Mouse (Mus musculus) embryonic facial prominence, embryonic 14.5 days (tissue): Measurements from ENCODE around the gene Ccdc9b. TPM values are rescaled to one million over a fixed set of nuclear protein-coding genes. Genes with fewer than 3 reads are reported as not detected.

ENCODE experiments used
- ATAC-seq: fragments of 200-750 bp; cut with Nextera tagmentation; 2 replicates; pipeline ENCODE4 v1.8.0; 2017; ENCODE audit warnings: low read depth, moderate number of reproducible peaks, moderate TSS enrichment
- DNase-seq: peaks from one replicate; pipeline ENCODE4 v3.0.0-alpha.2; 2015; ENCODE audit warnings: low spot score
- H3K27ac ChIP-seq: fragments of 300-500 bp; sonication (generic); replicated peaks from 2 replicates; pipeline ENCODE4 v1.5.1; 2014; ENCODE audit warnings: low read depth, mild to moderate bottlenecking, low read length, moderate library complexity
- H3K27me3 ChIP-seq: fragments of 300-500 bp; sonication (generic); replicated peaks from 2 replicates; pipeline ENCODE4 v1.6.1; 2014; ENCODE audit warnings: low read length; ENCODE audit not compliant: control insufficient read depth, insufficient read depth
- H3K36me3 ChIP-seq: fragments of 300-500 bp; sonication (generic); 2 replicates; pipeline ENCODE4 v1.6.1; 2014; ENCODE audit warnings: low read length, mixed read lengths; ENCODE audit not compliant: control insufficient read depth, insufficient read depth
- H3K4me1 ChIP-seq: fragments of 300-500 bp; sonication (generic); 2 replicates; pipeline ENCODE4 v1.6.1; 2014; ENCODE audit warnings: antibody characterized with exemption, low read length; ENCODE audit not compliant: control insufficient read depth, insufficient read depth
- H3K4me2 ChIP-seq: fragments of 300-500 bp; sonication (generic); 2 replicates; pipeline ENCODE4 v1.6.1; 2014; ENCODE audit warnings: low read depth, mild to moderate bottlenecking, low read length, moderate library complexity, mixed read lengths
- H3K4me3 ChIP-seq: fragments of 300-500 bp; sonication (generic); 2 replicates; pipeline ENCODE4 v1.5.1; 2014; ENCODE audit warnings: low read depth, mild to moderate bottlenecking, low read length
- H3K9ac ChIP-seq: fragments of 300-500 bp; sonication (generic); 2 replicates; pipeline ENCODE4 v1.6.1; 2014; ENCODE audit warnings: low read depth, mild to moderate bottlenecking, low read length, moderate library complexity, mixed read lengths
- H3K9me3 ChIP-seq: fragments of 300-500 bp; sonication (generic); 2 replicates; pipeline ENCODE4 v1.6.1; 2016; ENCODE audit warnings: low read length; ENCODE audit not compliant: control insufficient read depth
- WGBS: fragments of 180-500 bp; shearing (Covaris S2); extraction: QIAGEN DNeasy Blood & Tissue Kit; methylation state at CpG from one replicate; pipeline ENCODE4 v1.1.7; 2014; 5-methylcytosine and 5-hydroxymethylcytosine counted together
- polyA plus RNA-seq: library from polyadenylated mRNA; unstranded; fragments of >200 nt; fragmentation: Nextera tagmentation; extraction: Ambion mirVana; gene quantifications from 2 replicates; pipeline ENCODE4 v1.2.1, GENCODE M21; 2014

Gene Ccdc9b
- polyA plus RNA-seq, 1 experiment from 2014 or later, result 0.96 TPM

- Histone ChIP-seq H3K36me3 (no peaks in the 10 kb centered on the region), H3K4me3 (no peak overlapping the region), H3K4me2 (no peak overlapping the region), H3K27me3 (peaks cover 99% of the 10 kb centered on the region), H3K9me3 (no peaks in the 10 kb centered on the region), H3K4me1 (peaks cover 16% of the 10 kb centered on the region; the same call in 1 of the 2 replicates), H3K9ac (no peak overlapping the region), H3K27ac (no peak overlapping the region)
- ATAC-seq, result no peak
- WGBS, result 12% methylated on average over 6 of the region's 6 CpGs
- no peak for DNase-seq
Measured at GRCm38 (mm10) chr2:118706436-118706835, 56.0 kb downstream of the Ccdc9b start.

Other genes starting within 250 kb of the Ccdc9b start
- gene Bmf, start 213.0 kb downstream of the Ccdc9b start, polyA plus RNA-seq, result 5.6 and 7.6 TPM in 2 replicates
- 53.4 and 65.0 TPM in 2 replicates for gene Bub1b, start 164.4 kb downstream of the Ccdc9b start, polyA plus RNA-seq
- gene Pak6, start 99.4 kb downstream of the Ccdc9b start, polyA plus RNA-seq, result 2.0 and 2.5 TPM in 2 replicates
- 0.05 and 0.11 TPM in 2 replicates for gene Ankrd63, start 58.7 kb downstream of the Ccdc9b start, polyA plus RNA-seq
- 0.85 and 1.2 TPM in 2 replicates for gene Plcb2, start 34.2 kb downstream of the Ccdc9b start, polyA plus RNA-seq
- 19.1 and 20.7 TPM in 2 replicates for gene Inafm2, start 16.9 kb downstream of the Ccdc9b start, polyA plus RNA-seq
- 0.35 TPM in 1 of 2 replicates, not detected in the other for gene Phgr1, start 10.1 kb upstream of the Ccdc9b start, polyA plus RNA-seq
- 1.4 and 2.3 TPM in 2 replicates for gene Disp2, start 17.1 kb upstream of the Ccdc9b start, polyA plus RNA-seq
- 75.7 and 94.2 TPM in 2 replicates for gene Knstrn, start 51.3 kb upstream of the Ccdc9b start, polyA plus RNA-seq
- 50.7 and 61.9 TPM in 2 replicates for gene Ivd, start 99.3 kb upstream of the Ccdc9b start, polyA plus RNA-seq
- 1.3 and 1.6 TPM in 2 replicates for gene Bahd1, start 137.7 kb upstream of the Ccdc9b start, polyA plus RNA-seq
- 51.3 and 56.0 TPM in 2 replicates for gene Chst14, start 163.8 kb upstream of the Ccdc9b start, polyA plus RNA-seq